Mouse (Mus musculus): ENCODE results near the gene Tacc3. TPM values are rescaled to one million over a fixed set of nuclear protein-coding genes. Genes with fewer than 3 reads are reported as not detected.
A peak's percentile ranks its signal among the peaks of the same experiment; 100 is the strongest.

Gene Tacc3
- total RNA-seq, 2 experiments from 2014 or later, result 12.4 to 14.1 TPM

- no peak for DNase-seq (ENCODE audit: low spot score in 2 of 2)
Observed at GRCm38 (mm10) chr5:33694461-33694847, 36.5 kb downstream of the Tacc3 start.

- DNase-seq (ENCODE audit: low spot score in 2 of 2), result peak; percentile 71 to 81
Observed at GRCm38 (mm10) chr5:33694848-33695717, 37.2 kb downstream of the Tacc3 start.

GRCm38 (mm10) chr5:33695718-33696121 lies 37.8 kb downstream of the Tacc3 start:
- DNase-seq (ENCODE audit: low spot score in 2 of 2), result no peak

- DNase-seq (ENCODE audit: low spot score in 2 of 2), result no peak
Observed at GRCm38 (mm10) chr5:33696430-33696829, 38.5 kb downstream of the Tacc3 start.

- no peak for DNase-seq (ENCODE audit: low spot score in 2 of 2)
Observed at GRCm38 (mm10) chr5:33697534-33697933, 39.6 kb downstream of the Tacc3 start.

- peak; percentile 63 to 78 for DNase-seq (ENCODE audit: low spot score in 2 of 2)
Observed at GRCm38 (mm10) chr5:33697947-33698512, 40.1 kb downstream of the Tacc3 start.

- DNase-seq (ENCODE audit: low spot score in 2 of 2), result no peak
Observed at GRCm38 (mm10) chr5:33698669-33699068, 40.7 kb downstream of the Tacc3 start.

- no peak for DNase-seq (ENCODE audit: low spot score in 2 of 2)
Observed at GRCm38 (mm10) chr5:33700010-33700409, 42.1 kb downstream of the Tacc3 start.

- DNase-seq (ENCODE audit: low spot score in 2 of 2), result no peak
Observed at GRCm38 (mm10) chr5:33701832-33702231, 43.9 kb downstream of the Tacc3 start.

GRCm38 (mm10) chr5:33703999-33704398 lies 46.1 kb downstream of the Tacc3 start:
- peak in 1 of 2 experiments; percentile 59 for DNase-seq (ENCODE audit: low spot score in 2 of 2)

GRCm38 (mm10) chr5:33704945-33705611 lies 47.1 kb downstream of the Tacc3 start:
- DNase-seq (ENCODE audit: low spot score in 2 of 2), result peak; percentile 65 to 72

- DNase-seq (ENCODE audit: low spot score in 2 of 2), result peak; percentile 59 to 66
Observed at GRCm38 (mm10) chr5:33705612-33706349, 47.9 kb downstream of the Tacc3 start.

GRCm38 (mm10) chr5:33706350-33706629 lies 48.4 kb downstream of the Tacc3 start:
- DNase-seq (ENCODE audit: low spot score in 2 of 2), result no peak

GRCm38 (mm10) chr5:33707163-33707562 lies 49.2 kb downstream of the Tacc3 start:
- DNase-seq (ENCODE audit: low spot score in 2 of 2), result no peak

- DNase-seq (ENCODE audit: low spot score in 2 of 2), result no peak
Observed at GRCm38 (mm10) chr5:33709037-33709436, 51.1 kb downstream of the Tacc3 start.

GRCm38 (mm10) chr5:33712550-33712949 lies 54.6 kb downstream of the Tacc3 start:
- no peak for DNase-seq (ENCODE audit: low spot score in 2 of 2)

GRCm38 (mm10) chr5:33715182-33715581 lies 57.3 kb downstream of the Tacc3 start:
- DNase-seq (ENCODE audit: low spot score in 2 of 2), result no peak

GRCm38 (mm10) chr5:33716467-33716866 lies 58.5 kb downstream of the Tacc3 start:
- no peak for DNase-seq (ENCODE audit: low spot score in 2 of 2)

- DNase-seq (ENCODE audit: low spot score in 2 of 2), result no peak
Observed at GRCm38 (mm10) chr5:33718460-33718859, 60.5 kb downstream of the Tacc3 start.

- DNase-seq (ENCODE audit: low spot score in 2 of 2), result no peak
Observed at GRCm38 (mm10) chr5:33720852-33721490, 63.0 kb downstream of the Tacc3 start.

Data from layer of hippocampus, postnatal 10 days (tissue).